Mouse (Mus musculus): ENCODE measurements around the gene Asic5. TPM values are rescaled to one million over a fixed set of nuclear protein-coding genes. Genes with fewer than 3 reads are reported as not detected.

The Asic5 gene
- polyA plus RNA-seq, 1 experiment from 2014 or later: not detected

GRCm38 (mm10) chr3:81957484-81957883 is 24.6 kb upstream of the Asic5 start:
- ATAC-seq (ENCODE audit: insufficient read depth) (no peak), DNase-seq (no peak)
- no peak overlapping the region for H3K27ac ChIP-seq (ENCODE audit: low read depth)
- no peaks in the 10 kb centered on the region for H3K27me3 ChIP-seq (ENCODE audit: insufficient read depth, low read length)
- no peak overlapping the region for H3K9ac ChIP-seq
- no peaks in the 10 kb centered on the region for H3K4me1 ChIP-seq (ENCODE audit: insufficient read depth)
- WGBS: 87% methylated on average over 5 of the region's 5 CpGs
- H3K4me3 ChIP-seq (ENCODE audit: low read depth, low read length): no peak overlapping the region
- no peaks in the 10 kb centered on the region for H3K36me3 ChIP-seq (ENCODE audit: insufficient read depth)
- TF ChIP-seq CTCF (IDR thresholded peaks at IDR 0.05; ENCODE audit: low read depth): no peak
- no peak overlapping the region for H3K4me2 ChIP-seq
- no peaks in the 10 kb centered on the region for H3K9me3 ChIP-seq (ENCODE audit: low read depth, low read length)

- Histone ChIP-seq H3K36me3 (ENCODE audit: insufficient read depth) (no peaks in the 10 kb centered on the region), H3K4me3 (ENCODE audit: low read depth, low read length) (no peak overlapping the region), H3K27me3 (ENCODE audit: insufficient read depth, low read length) (no peaks in the 10 kb centered on the region), H3K9ac (no peak overlapping the region), H3K4me2 (no peak overlapping the region), H3K9me3 (ENCODE audit: low read depth, low read length) (no peaks in the 10 kb centered on the region), H3K4me1 (ENCODE audit: insufficient read depth) (no peaks in the 10 kb centered on the region), H3K27ac (ENCODE audit: low read depth) (no peak overlapping the region)
- ATAC-seq (ENCODE audit: insufficient read depth) (no peak), DNase-seq (no peak)
- no peak for TF ChIP-seq CTCF (IDR thresholded peaks at IDR 0.05; ENCODE audit: low read depth)
- 79% methylated on average over 5 of the region's 5 CpGs for WGBS
Observed at GRCm38 (mm10) chr3:81961336-81961735, 20.8 kb upstream of the Asic5 start.

GRCm38 (mm10) chr3:81963768-81964167 is 18.3 kb upstream of the Asic5 start:
- Histone ChIP-seq H3K4me1 (ENCODE audit: insufficient read depth) (no peaks in the 10 kb centered on the region), H3K9ac (no peak overlapping the region), H3K27ac (ENCODE audit: low read depth) (no peak overlapping the region), H3K27me3 (ENCODE audit: insufficient read depth, low read length) (no peaks in the 10 kb centered on the region), H3K9me3 (ENCODE audit: low read depth, low read length) (no peaks in the 10 kb centered on the region), H3K36me3 (ENCODE audit: insufficient read depth) (no peaks in the 10 kb centered on the region), H3K4me3 (ENCODE audit: low read depth, low read length) (no peak overlapping the region), H3K4me2 (no peak overlapping the region)
- ATAC-seq (ENCODE audit: insufficient read depth) (no peak), DNase-seq (no peak)
- no peak for TF ChIP-seq CTCF (IDR thresholded peaks at IDR 0.05; ENCODE audit: low read depth)
- WGBS: 77% methylated on average over 5 of the region's 5 CpGs

DNA sequence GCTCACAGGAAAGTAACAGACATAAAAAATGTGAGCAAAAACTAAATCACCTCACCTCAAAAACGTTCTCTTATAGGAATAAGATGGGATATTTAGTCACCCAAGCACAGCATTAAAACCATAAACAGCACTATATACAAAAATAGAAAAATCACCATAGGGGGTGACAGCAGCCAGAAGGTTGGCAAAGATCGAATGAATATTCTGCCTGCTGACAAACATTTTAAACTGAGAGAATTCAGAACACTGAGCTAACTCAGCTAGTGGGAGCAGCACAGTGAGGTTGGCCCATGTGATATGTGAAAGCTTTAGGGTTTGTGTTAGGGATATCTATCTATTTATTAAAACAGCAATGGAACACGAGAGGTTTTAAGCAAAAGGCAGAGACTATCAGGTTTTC is 17.5 kb upstream of the Asic5 start:
- Histone ChIP-seq H3K9ac (no peak overlapping the region), H3K9me3 (ENCODE audit: low read depth, low read length) (no peaks in the 10 kb centered on the region), H3K36me3 (ENCODE audit: insufficient read depth) (no peaks in the 10 kb centered on the region), H3K4me2 (no peak overlapping the region), H3K4me3 (ENCODE audit: low read depth, low read length) (no peak overlapping the region), H3K27me3 (ENCODE audit: insufficient read depth, low read length) (no peaks in the 10 kb centered on the region), H3K4me1 (ENCODE audit: insufficient read depth) (no peaks in the 10 kb centered on the region), H3K27ac (ENCODE audit: low read depth) (no peak overlapping the region)
- WGBS: 63% methylated on average over 3 of the region's 3 CpGs
- no peak for TF ChIP-seq CTCF (IDR thresholded peaks at IDR 0.05; ENCODE audit: low read depth)
- ATAC-seq (ENCODE audit: insufficient read depth) (no peak), DNase-seq (no peak)

- 35% methylated on average over 4 of the region's 4 CpGs for WGBS
- H3K4me1 ChIP-seq (ENCODE audit: insufficient read depth): no peaks in the 10 kb centered on the region
- H3K27ac ChIP-seq (ENCODE audit: low read depth): 0 out of 2 replicates have a peak overlapping the region, but pooled peaks have one; percentile 24
- no peak overlapping the region for H3K9ac ChIP-seq
- no peak overlapping the region for H3K4me2 ChIP-seq
- H3K27me3 ChIP-seq (ENCODE audit: insufficient read depth, low read length): no peaks in the 10 kb centered on the region
- no peaks in the 10 kb centered on the region for H3K9me3 ChIP-seq (ENCODE audit: low read depth, low read length)
- no peak for TF ChIP-seq CTCF (IDR thresholded peaks at IDR 0.05; ENCODE audit: low read depth)
- H3K36me3 ChIP-seq (ENCODE audit: insufficient read depth): no peaks in the 10 kb centered on the region
- no peak overlapping the region for H3K4me3 ChIP-seq (ENCODE audit: low read depth, low read length)
- peak; percentile 44; the same call in 1 of the 2 replicates for ATAC-seq (ENCODE audit: insufficient read depth)
- DNase-seq: peak; percentile 26
Observed at GRCm38 (mm10) chr3:81975607-81976006, 6.5 kb upstream of the Asic5 start.

- no peaks in the 10 kb centered on the region for H3K27me3 ChIP-seq (ENCODE audit: insufficient read depth, low read length)
- no peak within 1 kb of the TSS for H3K4me3 ChIP-seq (ENCODE audit: low read depth, low read length)
- no peak within 1 kb of the TSS for H3K4me2 ChIP-seq
- DNase-seq (no peak), ATAC-seq (ENCODE audit: insufficient read depth) (no peak)
- no peaks in the 10 kb centered on the region for H3K36me3 ChIP-seq (ENCODE audit: insufficient read depth)
- no peaks in the 10 kb centered on the region for H3K4me1 ChIP-seq (ENCODE audit: insufficient read depth)
- no peaks in the 10 kb centered on the region for H3K9me3 ChIP-seq (ENCODE audit: low read depth, low read length)
- no peak for TF ChIP-seq CTCF (IDR thresholded peaks at IDR 0.05; ENCODE audit: low read depth)
- 0 out of 2 replicates have a peak within 1 kb of the TSS, but pooled peaks have one; percentile 24 for H3K27ac ChIP-seq (ENCODE audit: low read depth)
- H3K9ac ChIP-seq: no peak within 1 kb of the TSS
Observed at GRCm38 (mm10) chr3:81976102-81976501, 6.0 kb upstream of the Asic5 start, which contains the start of gene Tdo2. Gene Tdo2, minus strand, starts transcription at chr3:81976202.

- Histone ChIP-seq H3K4me2 (no peak overlapping the region), H3K4me3 (ENCODE audit: low read depth, low read length) (no peak overlapping the region), H3K27ac (ENCODE audit: low read depth) (no peak overlapping the region), H3K9me3 (ENCODE audit: low read depth, low read length) (no peaks in the 10 kb centered on the region), H3K36me3 (ENCODE audit: insufficient read depth) (no peaks in the 10 kb centered on the region), H3K4me1 (ENCODE audit: insufficient read depth) (no peaks in the 10 kb centered on the region), H3K27me3 (ENCODE audit: insufficient read depth, low read length) (no peaks in the 10 kb centered on the region), H3K9ac (no peak overlapping the region)
- 53% methylated on average over 5 of the region's 5 CpGs for WGBS
- no peak for TF ChIP-seq CTCF (IDR thresholded peaks at IDR 0.05; ENCODE audit: low read depth)
- ATAC-seq (ENCODE audit: insufficient read depth): 0 out of 2 replicates have a peak, but pooled peaks have one; percentile 31
- peak; percentile 14 for DNase-seq
Observed at GRCm38 (mm10) chr3:81981576-81981975, 514 bp upstream of the Asic5 start.
